Mouse (Mus musculus) fat pad, adult 2 months (tissue): ENCODE data around the gene Moap1.

ENCODE experiments used
- DNase-seq: peaks from one replicate; pipeline ENCODE4 v3.0.0-alpha.2; 2011; ENCODE audit warnings: low read depth, low spot score; ENCODE audit errors: extremely low read depth

Gene Moap1

GRCm38 (mm10) chr12:102743589-102744574 is at the start of gene Moap1, which contains the start of gene Tmem251:
Gene Moap1 (minus strand): TSS chr12:102743661.
Gene Tmem251 (plus strand): TSS chr12:102743762.
- DNase-seq, result no peak

- DNase-seq, result no peak
Observed at GRCm38 (mm10) chr12:102787927-102788326, 44.5 kb upstream of the Moap1 start.

GRCm38 (mm10) chr12:102785593-102785985 is 42.1 kb upstream of the Moap1 start:
- no peak for DNase-seq

- no peak for DNase-seq
Observed at GRCm38 (mm10) chr12:102784899-102785592, 41.6 kb upstream of the Moap1 start.

GRCm38 (mm10) chr12:102782841-102783240 is 39.4 kb upstream of the Moap1 start:
- no peak for DNase-seq

DNA sequence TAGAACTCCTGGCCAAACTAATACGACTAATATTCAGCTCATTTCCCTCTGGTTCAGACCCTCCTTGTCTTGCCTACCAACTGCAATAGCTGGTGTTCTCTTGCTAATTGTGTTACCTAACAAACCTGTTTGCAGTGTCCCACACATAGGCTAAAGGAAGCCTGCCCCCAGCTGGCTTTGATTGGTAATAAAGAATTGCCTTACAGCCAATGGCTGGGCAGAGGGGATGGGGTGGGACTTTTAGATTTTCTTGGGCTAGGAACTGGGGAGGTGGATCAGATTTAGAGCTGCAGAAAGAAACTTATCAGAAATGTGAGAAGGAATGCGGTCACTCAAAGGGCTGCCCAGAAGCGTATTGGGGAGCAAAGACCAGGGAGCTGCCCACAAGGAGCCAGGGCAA is 36.0 kb upstream of the Moap1 start:
- no peak for DNase-seq

GRCm38 (mm10) chr12:102778151-102778550 is 34.7 kb upstream of the Moap1 start:
- no peak for DNase-seq

DNA sequence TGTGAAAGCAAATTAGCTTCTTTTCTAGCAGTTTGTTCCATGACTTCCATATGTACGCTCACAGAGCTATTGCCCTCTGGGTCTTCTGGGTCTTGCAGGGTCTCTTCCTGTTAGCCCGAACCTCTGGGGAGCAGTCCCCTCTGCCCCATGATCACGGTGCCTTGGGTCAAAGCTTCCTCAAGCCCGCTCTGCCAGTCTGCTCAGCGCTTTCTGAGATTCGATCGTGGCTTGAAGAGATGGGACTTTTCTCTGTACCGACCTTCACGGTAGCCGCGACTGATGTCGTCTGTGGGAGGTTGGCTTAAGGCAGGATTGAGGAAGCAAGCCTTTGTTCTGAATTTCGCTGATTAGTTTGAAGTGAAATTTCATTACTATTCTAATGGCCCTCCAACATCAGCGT is 32.6 kb upstream of the Moap1 start:
- no peak for DNase-seq

- DNase-seq, result no peak
Observed at GRCm38 (mm10) chr12:102772676-102773075, 29.2 kb upstream of the Moap1 start.

DNA sequence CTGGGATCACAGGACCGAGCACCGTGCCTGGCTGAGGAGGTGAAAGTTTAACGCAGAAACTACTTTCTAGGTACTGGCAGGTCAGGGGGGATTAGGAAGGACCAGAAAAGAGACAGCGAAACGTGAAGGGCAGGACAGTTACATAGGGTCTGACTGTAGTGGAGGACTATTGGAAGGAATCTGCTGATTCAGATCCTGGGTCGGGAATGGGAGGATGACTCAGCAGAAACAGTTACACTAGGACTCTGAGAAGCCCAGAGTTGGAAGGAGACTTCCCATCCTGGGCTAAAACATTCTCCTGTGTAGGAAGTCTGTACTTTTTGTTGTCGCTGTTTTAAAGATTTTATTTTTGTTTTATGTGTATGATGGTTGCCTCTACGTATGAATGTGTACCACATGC is 28.1 kb upstream of the Moap1 start:
- DNase-seq, result no peak

- no peak for DNase-seq
Observed at GRCm38 (mm10) chr12:102769000-102769399, 25.5 kb upstream of the Moap1 start.

DNA sequence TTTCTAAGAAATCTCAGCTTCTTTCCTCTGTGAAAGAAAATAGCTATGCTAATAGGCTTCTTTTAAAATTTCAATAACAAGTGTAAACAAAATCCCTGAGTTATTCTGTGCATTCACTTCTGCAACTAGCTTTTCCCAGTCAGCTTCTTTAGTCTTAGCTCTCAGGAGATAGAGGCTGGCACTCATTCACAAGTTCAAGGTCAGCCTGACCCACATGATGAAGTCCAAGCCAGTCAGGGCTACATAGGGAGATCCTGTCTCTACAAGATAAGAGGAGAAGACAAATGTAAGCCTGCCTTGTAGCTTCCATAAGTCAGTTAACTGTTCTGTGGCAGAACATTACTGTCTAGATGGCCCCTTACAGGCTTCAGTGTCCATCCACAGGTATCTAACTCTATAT is 20.2 kb upstream of the Moap1 start:
- DNase-seq, result no peak

- DNase-seq, result no peak
Observed at GRCm38 (mm10) chr12:102761668-102762067, 18.2 kb upstream of the Moap1 start.

- no peak for DNase-seq
Observed at GRCm38 (mm10) chr12:102758936-102759335, 15.5 kb upstream of the Moap1 start.

- DNase-seq, result no peak
Observed at GRCm38 (mm10) chr12:102758403-102758756, 14.9 kb upstream of the Moap1 start, which contains the start of gene Gm20604. Gene Gm20604 (minus strand): TSS chr12:102758672.

DNA sequence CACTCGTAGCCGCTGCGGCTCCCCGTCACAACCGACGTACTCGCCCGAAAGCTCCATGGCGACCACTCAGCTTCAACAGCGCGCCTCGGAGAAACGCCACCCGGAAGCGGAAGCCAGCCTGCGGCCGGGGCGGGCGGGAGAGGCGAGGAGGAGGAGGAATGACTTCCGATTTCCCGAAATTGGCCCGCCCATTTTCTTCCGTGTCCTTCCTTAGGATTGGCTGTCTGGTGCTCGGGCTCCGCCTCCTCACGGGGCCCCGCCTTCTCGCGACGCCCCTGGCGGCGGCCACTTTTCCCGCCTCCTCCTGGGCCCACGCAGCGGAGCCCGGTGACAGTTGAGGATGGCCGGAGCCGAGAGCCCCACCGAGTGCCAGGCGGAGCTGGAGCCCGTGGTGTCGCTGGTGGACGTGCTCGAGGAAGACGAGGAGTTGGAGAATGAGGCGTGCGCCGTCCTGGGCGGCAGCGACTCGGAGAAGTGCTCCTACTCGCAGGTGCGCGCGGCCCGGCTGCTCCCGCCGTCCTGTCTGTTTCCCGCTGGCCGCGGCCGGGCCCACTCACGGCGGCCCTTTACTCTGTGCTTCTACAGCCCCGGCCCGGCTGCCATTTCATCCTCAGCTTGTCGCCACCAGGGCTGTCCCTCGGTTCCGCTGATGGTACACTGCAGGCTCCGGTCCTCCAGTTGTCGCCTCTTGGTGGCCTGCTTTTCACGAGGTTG is 14.4 kb upstream of the Moap1 start, which contains the start of the genes Gm28051, Gon7 and Ubr7:
Gene Gm28051, minus strand, starts transcription at position 77 of the 714 bp plus-strand sequence.
Gene Gon7, minus strand, starts transcription at position 115 of the 714 bp plus-strand sequence.
Gene Ubr7, plus strand, starts transcription at position 279 of the 714 bp plus-strand sequence.
- peak; percentile 75 for DNase-seq

GRCm38 (mm10) chr12:102757055-102757688 is 13.7 kb upstream of the Moap1 start:
- no peak for DNase-seq

GRCm38 (mm10) chr12:102756304-102756703 is 12.8 kb upstream of the Moap1 start:
- DNase-seq, result no peak

DNA sequence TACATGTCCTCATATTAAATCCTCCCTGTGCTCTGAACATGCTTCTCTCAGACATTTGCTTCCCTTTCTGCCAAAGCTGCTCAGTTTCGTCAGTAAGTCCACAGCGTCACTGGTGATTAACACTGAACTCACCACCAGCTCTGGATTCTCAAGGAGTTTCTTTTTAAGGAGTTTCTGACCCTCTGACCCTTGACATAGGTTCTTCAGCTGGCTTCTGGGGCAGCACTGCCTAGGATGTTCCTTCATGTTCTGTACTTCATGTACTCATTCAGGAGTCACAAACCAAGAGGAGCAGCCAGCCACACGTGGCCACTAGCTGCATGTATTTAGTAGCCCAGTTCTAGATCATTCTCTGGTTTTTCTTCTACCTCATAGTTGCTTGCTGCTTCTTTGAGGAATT is 4.8 kb upstream of the Moap1 start:
- DNase-seq, result no peak

DNA sequence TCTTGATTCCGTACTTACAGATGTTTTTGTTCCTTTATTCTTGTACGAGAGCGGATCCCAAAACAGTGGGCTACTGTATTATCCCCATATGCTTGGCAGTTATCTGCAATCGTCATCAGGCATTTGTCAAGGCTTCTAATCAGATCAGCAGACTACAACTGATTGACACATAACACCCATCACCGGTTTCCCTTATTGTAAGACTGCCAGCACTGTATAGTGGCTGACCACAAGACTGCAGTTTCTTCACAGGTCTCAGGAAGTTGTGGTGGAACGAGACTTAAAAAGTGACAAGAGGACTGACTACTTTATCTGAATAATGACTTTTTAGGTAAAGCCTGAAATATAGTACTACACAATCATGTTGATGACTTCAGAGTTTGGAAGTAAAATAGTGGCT is 1.4 kb upstream of the Moap1 start:
- DNase-seq, result no peak
